Mouse (Mus musculus): ENCODE measurements around the gene Slc12a7.

- no peak for TF ChIP-seq CTCF (IDR thresholded peaks at IDR 0.05; ENCODE audit: borderline replicate concordance, insufficient read depth, low read length)
- no peak for TF ChIP-seq POLR2A (IDR thresholded peaks at IDR 0.05; ENCODE audit: low read depth, low read length)
Observed at GRCm38 (mm10) chr13:73792176-73792575, 59.3 kb downstream of the Slc12a7 start.
